Mouse (Mus musculus): Measurements from ENCODE around the gene Sept11.
A peak's percentile ranks its signal among the peaks of the same experiment; 100 is the strongest.

Gene Sept11

DNA sequence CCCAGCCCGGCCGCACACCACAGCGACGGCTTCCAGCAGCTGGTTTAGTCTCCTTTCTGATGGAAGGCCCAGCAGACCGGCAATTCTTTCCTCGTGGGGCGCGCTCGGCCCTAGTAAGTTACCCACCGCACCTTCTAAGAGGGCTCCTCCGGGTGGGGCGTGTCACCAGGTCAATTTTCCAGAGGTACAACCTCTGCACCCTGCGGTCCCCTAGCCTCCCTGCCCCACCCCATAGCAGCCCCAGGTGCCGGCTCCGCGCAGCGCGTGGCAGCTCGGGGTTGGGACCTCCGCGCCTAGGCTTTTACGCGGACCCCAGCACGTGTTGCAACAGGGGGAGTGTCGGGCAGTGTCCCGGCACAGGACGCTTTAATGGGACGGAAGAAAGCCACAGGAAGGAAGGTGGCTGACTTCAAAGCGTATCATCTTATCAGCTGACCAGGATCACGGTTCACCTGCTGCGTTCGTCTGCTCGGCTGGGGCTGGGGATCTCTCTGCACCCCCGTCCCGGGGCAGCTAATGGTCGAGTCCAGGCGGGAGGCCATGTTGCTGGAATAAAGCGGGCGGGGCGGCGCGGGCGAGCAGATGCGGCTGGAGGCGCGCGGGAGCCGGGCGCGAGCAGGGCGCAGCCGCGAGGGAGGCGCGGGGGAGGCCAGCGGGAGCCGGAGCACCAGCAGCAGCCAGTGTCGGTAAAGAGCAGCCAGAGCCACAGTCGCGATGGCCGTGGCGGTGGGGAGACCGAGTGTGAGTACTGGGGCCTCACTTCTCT is at the start of gene Sept11:
Gene Sept11 (plus strand): TSS at position 581 of the 766 bp plus-strand sequence.
- peak; percentile 96 for DNase-seq (ENCODE audit: low spot score)

DNA sequence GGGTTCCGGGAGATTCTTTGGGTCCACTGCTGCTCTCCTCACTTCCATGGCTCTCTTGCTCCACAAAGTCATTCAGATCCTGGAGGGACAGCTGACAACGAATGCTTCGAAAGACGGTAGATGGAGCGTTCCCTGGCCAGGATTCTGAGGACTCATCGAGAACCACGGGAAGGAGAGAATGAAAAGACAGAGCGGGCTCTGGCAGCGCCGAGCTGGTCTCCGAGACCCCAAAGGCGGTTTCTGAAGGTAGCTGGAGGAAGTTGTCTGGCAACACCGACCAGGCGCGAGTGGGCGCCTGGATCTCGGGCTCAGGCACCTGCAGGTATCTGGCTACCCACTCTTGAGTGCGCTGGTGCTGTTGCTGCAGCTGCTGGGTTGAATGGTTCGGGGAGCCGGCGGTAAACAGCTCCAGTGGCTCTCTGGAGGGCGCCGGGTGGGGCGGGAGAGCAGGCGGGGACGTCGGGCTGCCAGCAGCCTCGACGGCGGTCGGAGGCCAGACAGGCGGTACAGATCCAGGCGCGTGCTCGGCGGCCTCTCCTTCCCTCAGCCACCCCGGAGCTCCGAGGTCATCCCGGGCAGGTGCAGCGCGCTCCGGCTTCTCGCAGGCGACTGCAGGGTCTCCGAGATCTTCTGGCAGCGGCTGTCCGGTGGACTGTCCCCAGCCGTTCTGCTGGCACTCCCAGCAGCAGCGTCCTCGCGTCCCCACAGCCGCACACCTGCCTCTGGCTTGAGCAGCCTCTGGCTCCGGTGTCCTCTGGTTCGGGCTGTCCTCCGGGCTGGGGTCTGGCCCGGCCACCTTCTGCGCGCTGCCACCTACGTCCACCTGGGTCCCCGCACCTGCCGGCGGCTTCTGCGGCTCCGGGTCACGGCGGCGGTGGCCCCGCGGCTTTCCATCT is 49.3 kb upstream of the Sept11 start:
- no peak for DNase-seq (ENCODE audit: low spot score)

DNA sequence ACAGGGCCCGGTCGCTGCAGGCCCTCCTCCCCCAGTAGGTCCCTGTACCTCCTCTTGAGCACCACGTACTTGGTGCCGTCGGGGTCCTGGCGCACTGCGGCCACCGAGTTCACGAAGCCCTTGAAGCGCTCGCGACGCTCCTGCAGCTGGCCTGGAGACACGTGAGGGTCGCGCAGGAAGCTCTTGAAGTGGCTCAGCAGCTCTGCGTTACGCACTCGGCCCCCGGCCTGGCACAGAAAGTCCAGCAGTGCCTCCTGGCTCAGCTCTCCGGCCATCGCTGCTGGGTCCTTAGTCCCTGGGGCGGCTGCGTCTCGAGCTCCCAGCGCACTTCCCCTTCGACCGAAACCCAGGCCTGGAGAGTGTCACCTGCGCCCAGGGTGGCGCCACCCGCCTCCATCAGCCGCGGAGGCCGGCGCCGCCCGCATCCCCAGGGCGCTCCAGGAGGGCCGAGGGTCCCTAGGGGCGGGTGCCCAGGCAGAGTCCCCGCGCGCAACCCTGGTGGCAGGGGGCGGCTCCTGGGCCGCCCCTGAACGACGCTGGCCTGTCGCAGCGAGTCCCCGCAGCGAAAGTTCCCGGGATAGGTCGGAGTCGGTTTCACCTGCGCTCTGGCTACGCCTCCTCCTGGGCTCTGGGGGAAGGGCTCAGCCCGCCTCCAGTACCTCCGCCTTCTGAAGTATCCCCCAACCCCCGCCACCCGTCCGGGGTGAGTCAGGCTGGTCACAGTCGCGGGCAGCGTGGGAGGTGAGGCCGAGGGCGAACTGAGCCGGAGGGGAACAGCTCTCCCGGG is 48.5 kb upstream of the Sept11 start, which contains the start of gene Sowahb:
Gene Sowahb (minus strand): TSS at position 439 of the 787 bp plus-strand sequence.
- peak; percentile 58 for DNase-seq (ENCODE audit: low spot score)

DNA sequence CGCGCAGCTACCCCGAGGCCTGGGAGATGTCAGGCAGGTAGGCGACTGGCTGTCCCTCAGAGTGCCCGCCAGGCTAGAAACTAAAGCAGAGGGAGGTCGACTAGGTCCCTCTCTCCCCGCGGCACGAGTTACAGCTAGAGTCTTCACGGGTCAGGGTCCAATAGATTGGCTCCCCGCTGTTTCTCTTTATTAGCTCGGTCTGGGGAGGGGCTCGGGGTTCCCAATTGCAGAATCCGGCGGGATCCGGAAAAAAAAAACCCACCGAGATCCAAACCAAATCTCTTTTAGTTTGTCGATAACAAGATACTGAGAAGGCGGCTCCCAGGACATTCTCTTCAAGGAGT is 47.9 kb upstream of the Sept11 start:
- no peak for DNase-seq (ENCODE audit: low spot score)

DNA sequence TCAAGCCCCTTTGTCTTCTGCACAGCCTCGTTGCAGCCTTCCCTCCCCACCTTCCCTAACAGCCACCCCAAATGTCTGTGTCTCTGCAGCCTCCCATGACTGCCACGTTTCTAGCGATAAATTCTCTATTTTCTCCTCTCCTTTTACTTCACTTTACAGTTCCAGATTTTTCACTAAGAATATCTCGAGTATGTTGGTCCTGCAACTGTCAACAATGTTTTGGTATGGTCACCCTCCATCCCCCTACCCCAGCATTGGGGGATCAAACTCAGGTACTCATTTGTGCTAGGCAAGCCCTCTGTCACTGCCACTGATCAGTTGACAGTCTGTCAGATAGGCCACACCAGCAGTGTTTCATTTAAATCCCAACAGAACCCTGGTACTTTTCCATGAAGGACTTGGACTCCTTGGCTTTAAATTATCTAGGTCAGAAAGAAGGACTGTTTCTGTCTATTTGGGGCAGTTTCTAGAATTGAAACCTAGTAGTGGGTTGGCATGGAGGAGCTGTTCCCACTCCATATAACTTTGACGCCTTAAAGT is 46.9 kb upstream of the Sept11 start:
- no peak for DNase-seq (ENCODE audit: low spot score)

DNA sequence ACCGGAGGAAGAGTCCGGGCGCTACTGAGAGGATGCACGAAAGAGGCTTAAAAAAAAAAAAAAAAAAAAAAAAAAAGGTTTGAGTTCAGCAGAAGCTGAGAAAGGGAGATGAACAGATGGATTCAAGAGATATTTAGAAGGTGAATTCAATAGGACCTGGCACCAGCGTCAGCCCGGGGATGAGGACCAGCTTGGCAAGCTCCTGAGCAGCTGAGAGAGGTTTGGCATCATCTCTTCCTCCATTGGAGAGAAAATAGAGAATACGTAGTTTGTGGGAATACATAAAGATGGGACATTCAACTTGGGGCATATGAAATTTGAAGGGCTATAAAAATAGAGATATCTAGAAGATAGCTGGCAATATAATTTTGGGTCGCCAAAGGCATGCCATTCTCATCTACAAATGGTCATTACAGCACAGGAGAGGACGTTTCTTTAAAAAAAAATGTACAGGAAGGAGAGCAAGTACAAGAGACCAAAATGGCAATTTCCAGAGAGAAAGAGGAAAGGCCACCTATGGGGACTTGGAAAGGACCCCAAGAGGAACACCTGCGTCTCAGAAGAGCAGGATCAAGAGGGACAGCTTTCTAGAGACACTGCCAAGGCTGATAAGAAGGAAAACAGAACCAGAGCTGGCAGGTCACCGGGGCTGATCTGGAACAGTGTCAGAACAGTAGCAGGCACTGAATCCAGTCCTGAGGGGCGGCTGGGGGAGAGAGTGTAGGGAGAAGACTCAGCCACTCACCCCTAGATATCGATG is 44.6 kb upstream of the Sept11 start:
- no peak for DNase-seq (ENCODE audit: low spot score)

DNA sequence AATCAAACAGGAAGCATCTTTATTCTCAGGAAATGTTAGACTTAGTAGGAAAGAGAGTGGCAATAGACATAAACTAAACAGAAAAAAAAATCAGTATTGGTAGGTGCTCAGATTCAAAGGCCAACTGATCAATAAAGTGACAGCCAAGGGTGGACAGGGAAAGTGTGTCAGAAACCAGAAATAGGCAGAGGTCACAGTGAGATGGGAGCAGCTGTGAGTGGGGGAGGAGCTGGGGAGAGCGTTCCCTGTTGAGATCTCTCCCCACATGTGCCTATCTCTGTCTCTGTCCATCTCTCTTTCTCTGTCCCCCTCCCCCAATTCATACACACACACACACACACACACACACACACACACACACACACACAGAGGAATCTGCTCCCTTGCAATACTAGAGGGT is 43.3 kb upstream of the Sept11 start:
- DNase-seq (ENCODE audit: low spot score), result no peak

DNA sequence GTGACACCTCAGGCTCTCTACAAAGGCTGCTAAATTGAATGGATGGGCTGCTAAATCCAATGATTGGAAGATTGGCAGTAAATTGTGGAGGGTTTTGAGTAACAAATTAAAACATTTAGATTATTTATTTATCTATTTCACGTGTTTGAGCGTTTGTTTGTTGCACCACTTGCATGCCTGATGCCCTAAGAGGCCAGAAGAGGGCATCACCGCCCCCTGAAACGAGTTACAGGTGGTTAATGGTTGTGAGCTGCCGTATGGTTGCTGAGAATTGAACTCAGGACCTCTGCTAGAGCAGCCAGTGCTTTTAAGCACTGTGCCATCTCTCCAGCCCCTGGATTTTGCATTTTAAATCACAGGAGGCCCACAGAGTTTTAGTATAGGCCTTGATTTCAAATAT is 42.2 kb upstream of the Sept11 start:
- no peak for DNase-seq (ENCODE audit: low spot score)

DNA sequence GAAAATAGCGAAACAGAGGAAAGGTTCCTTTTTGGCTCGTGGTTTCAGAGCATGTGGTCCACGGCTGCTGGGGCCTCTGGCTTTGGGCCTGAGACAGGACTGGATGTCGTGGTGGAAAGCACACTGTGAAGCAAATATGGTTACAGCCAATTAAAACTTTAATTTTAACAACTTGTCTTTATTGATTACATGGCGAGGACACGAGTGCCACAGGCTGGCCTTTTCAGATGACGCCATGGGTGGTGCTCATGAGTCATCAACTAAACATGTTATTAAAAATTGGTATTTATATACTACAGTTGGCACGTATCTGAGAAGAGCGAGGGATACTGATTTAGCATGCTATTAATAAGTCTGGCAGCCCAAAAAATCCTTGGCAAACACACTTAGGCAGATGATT is 41.3 kb upstream of the Sept11 start:
- DNase-seq (ENCODE audit: low spot score), result no peak

DNA sequence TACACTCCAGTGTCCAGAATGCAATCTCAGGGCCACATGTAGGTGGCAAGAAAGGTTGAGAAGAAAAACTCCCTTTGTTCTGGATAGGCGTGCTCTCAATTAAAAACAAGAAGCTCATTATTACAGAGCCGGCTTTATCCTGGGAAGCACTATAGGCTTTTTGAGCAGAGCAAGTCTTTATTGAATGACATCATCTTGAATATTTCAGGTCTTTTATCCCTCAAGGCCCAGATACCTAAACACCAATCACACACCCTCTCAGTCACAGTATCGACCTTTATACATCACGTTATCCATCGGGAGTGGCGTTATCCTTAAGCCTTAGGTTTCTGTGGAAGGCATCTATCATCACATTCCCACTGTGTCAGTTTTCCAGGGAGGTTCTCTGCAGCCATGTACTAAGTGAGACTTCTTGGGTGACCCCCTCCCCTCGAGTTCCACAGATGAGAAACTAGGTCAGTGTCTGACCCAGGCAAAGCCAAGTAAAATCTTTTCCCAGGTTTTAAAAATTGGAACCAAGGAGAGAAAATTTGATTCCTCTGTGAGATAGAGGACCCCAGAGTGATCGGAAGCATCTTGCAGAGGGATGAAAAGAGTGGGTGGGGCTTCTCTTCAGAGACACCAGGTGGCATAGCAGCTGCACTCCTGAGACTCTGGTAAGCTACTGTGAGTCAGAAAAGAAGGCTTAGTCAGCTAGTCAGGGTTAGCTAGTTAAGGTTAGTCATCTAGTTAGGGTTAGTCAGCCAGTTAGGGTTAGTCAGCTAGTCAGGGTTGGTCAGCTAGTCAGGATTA is 39.4 kb upstream of the Sept11 start:
- no peak for DNase-seq (ENCODE audit: low spot score)

DNA sequence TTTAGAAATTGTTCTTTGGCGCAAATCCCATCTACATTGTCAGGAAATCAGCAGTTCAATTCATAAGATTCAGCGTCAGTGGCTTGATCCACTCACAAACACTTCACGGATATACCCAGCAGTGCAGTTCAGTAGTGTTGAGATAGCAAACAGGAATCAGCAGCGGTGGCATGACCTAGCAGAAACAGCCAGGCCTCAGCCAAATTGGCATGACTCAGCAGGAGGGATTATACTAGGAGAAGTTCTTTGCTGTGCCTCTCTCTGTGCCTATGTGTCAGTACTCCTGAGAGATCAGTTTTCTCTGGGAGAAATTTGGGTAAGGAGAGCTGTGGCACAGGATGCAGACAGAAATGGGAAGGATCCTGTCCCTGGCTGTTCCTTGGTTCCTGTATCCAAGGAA is 32.4 kb upstream of the Sept11 start:
- no peak for DNase-seq (ENCODE audit: low spot score)

DNA sequence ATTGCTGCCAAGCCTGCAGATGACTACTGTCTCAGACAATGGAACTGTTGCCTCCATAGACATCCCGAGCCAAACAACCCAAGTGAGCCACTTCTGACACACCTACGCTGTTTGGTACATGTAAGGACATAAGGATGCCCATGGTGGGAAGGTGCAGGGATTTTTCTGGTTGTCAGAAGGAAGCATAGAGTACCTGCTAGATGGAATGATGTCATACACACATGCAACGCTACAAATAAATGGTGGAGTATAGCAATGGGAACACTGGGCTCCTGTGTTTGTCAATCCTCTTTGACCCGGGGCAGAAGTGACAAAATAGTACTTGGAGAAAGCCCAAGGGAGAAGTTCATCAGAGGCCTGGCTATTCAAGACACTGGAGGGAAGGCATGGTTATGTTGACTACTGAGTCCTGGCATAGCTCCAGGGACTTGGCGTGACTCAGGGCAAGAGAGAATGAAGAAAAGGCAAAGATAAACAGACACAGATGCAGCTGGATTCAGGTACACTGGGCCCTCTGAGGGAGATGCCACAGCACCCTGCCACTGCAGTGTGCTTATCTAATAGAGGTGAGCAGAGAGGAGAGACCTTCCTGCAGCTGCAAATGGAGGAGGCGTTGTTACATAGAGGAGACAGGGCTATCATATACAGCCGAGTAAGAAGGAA is 15.4 kb upstream of the Sept11 start:
- no peak for DNase-seq (ENCODE audit: low spot score)

DNA sequence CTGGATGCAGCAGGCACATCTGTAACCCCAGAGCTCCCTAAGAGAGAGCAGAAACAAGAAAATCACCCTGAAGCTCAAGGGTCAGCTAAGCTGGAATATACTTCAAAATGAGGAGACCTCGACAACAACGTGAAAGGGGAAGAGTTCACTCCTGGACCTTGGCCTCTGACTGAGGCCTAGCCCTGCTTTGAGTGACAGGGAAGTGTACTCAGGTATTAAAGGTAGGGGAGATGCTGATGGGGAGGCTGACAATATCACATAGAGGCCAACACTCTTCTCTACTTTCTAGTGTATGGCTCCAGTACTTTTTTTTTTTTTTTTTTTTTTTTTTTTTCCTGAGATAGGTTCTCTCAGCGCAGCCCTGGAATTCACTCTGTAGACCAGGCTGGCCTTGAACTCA is 13.6 kb upstream of the Sept11 start:
- no peak for DNase-seq (ENCODE audit: low spot score)

DNA sequence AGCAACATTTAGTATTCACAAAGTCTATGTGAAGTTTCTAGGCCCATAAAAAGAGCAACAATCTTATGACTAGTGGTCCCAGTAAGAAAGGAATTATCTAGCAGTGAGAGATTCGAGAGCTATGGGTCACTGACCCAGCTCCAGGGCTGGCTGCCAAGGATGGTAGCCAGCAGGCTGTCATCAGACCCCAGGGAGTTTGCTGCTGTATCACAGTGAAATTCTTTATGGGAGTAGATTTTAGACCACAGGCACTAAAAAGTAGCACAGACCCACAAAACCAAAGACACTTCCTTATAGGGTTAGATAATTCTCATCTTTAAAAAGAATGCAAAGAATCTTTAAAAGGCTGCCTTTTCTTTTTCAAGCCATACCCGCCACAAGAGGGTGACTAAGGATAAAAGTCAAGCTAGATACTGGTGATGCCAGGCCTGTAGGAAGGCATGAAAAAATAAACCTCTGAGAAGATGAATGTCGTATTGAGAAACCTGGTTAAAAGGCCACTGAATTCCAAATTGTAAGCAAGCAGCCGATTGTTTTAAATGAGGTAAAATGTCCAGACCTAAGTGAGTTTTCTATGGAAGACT is 8.1 kb upstream of the Sept11 start:
- no peak for DNase-seq (ENCODE audit: low spot score)

DNA sequence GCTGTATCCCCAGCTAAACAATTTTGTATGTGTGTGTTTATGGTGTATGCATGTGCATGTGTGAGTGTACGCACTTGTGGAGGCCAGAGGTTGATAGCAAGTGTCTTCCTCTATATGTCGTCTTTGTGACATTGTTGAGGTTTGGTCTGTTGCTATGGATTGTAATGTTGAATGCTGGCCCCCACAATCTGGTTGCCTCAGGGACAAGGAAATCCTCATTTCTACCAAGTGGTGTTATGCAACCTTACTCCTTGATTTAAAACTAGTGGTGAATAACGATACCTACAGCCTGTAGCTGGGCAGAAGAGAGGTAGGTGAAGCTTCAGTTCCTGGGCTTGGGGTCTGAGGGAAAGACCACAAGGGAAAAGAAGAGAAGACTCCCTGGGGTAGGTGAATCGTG is 7.3 kb upstream of the Sept11 start:
- DNase-seq (ENCODE audit: low spot score), result no peak

DNA sequence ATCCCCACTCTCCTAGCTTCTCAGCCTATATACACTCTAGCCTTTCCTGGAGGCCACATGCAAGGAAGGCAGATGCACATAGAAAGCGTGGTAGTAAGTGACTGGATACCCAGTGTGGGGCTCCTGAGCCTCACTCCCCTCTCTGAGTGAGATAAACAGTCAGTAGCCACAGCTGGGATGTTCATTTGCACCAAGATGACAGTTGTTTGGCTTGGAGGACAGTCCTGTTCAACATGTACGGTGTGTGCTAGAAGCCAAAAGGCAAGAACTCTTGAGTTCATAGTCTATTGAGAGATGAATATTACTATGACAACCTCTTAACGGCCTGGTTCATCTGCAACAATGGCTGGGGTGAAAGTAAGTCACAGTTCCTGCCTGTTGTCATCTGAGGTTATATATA is 2.0 kb upstream of the Sept11 start:
- DNase-seq (ENCODE audit: low spot score), result no peak

DNA sequence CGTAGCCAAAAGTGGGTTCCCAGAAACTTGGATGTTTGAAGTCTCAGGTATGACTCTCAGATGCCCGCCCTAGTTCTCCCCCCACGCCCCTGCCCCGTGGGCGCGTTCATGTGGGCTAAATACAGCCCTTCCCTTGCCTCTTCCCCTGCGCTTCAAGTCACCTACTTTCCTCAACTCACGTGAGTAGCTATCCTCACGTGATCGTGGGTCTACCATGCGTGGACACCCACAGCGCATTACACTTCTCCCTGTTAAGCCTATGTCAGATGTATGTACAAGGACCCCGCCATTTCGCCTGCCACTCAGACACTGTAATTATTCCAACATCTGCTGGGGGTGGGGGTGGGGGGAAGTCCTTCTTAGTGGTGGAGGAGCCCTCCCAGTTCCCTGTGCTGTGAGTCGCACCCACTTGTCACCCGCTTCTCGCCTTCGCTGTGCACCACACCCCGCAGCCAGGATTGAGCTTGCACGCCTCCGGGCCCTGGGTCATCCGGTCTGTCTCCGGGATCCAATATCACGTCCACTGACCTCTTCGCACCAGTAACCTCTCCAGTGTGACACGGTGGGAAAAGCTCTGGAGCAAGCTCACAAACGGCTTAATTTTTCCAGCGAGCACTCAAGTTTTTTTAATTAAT is 973 bp upstream of the Sept11 start:
- DNase-seq (ENCODE audit: low spot score), result peak; percentile 60

DNA sequence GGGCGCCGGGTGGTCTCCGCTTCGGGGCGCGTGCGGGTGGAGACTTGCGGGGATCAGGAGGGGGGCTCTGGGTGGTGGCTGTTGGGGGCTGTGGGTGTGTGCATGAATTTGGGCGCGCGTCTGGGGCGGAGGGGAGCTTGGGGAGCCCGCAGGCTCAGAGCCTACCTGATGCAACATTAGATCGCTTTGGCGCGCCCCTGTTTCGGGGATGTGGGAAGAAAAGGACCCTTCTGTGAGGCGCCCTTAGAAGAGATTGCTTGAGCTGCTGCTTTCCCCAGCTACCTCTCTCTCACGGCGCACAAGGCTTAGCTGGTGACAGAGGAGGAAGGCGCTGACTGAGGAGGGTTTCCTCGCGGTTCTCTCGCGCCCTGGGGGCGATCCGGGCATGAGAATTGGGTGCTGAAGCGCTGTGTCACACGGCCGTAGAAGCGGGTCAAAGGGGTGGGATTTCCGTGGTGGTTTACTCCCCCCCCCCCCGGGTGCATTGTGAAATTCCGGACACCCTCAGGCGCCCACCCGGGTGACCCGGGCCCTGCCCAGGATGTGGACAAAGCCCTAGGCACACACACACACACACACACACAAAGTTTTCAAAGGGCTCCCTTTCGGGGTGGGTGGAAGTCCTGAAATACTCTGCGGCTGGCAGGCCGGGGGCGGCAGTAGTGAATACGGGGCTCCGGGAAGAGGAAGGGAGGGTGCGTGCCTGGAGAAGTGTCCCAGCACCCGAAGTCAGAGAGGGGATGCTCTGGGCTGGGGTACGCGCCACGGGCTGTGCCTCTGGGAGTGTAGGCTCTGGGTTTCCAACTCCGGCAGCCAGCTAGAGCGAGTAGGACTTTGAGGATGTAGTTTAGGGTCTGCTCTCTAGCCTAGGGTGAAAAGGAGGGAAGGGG is 646 bp downstream of the Sept11 start:
- DNase-seq (ENCODE audit: low spot score), result peak; percentile 61

Data from testis, postnatal 10 days (tissue).